Mouse (Mus musculus): Measurements from ENCODE around the gene Xlr4a. TPM values are rescaled to one million over a fixed set of nuclear protein-coding genes. Genes with fewer than 3 reads are reported as not detected.
"Not testable (repeated sequence)": the region's sequence is repeated elsewhere in the genome, so short reads cannot be mapped to it uniquely, and the experiment has no call there.

Xlr4a gene
- total RNA-seq (2021), result 1 to 10 TPM in 1 of 2 experiments, under 1 TPM in 1; 0.59 to 1.7 TPM

- DNase-seq (ENCODE audit: low spot score in 2 of 2), result not testable (repeated sequence)
Observed at GRCm38 (mm10) chrX:73082267-73083055, at the start of gene Xlr4a. Gene Xlr4a, minus strand, starts transcription at chrX:73082478.

DNA sequence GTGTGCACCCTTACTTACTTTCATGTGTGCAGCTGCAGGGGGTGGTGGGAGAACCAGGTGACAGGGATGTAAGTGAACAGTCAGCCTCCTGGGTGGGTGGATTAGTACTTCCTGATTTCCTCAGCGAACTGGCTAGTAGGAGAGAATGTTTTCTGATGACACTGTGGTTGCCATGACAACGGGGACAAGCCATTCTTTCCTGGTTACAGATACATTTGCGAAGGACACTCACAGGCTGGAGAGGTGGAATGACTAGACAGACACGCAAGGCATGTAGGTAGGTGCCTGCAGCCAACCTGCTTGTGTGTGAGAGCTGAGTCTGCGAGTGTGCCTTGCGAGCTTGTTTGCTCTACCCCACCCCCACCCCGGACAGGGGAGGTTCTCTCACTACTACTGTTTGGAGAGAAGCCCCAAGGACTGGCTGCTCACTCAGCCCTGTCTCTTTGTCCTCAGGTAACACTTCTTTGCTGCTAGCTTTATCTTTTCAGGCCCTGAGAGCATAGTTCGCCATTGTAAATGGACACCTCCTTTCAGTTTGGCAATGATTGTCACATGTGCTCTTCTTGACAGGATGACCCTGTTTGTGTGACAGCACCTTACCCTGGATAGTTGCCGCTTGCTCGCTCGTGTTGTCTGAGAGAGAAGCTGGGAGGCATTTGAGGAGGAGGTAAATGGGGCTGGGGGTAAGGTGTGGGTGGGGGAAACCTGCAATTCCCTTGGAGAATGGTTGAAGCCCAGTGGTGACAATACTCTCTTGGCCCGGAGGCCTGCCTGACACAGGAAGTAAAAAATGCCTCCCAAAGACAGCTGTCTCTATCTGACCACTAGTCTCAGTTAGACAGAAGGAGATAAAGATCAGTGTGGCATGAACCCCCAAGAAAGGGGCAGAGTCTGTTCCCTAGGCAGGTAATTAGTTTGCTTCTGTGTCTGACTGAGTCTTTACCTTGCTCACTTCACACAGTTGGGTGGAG, 40.9 kb upstream of the Xlr4a start:
- intact Hi-C loops (cut with DNase I); DNase-seq (ENCODE audit: low spot score in 2 of 2): not testable (repeated sequence)

More at GRCm38 (mm10) chrX:73082267-73083055, at the start of gene Xlr4a:
- intact Hi-C loops (cut with DNase I), result not testable (repeated sequence)

- intact Hi-C loops (cut with DNase I); DNase-seq (ENCODE audit: low spot score in 2 of 2): not testable (repeated sequence)
Observed at GRCm38 (mm10) chrX:73116747-73117146, 34.5 kb upstream of the Xlr4a start, which contains the start of gene Gm14685. Gene Gm14685, plus strand, starts transcription at chrX:73117047.

DNA sequence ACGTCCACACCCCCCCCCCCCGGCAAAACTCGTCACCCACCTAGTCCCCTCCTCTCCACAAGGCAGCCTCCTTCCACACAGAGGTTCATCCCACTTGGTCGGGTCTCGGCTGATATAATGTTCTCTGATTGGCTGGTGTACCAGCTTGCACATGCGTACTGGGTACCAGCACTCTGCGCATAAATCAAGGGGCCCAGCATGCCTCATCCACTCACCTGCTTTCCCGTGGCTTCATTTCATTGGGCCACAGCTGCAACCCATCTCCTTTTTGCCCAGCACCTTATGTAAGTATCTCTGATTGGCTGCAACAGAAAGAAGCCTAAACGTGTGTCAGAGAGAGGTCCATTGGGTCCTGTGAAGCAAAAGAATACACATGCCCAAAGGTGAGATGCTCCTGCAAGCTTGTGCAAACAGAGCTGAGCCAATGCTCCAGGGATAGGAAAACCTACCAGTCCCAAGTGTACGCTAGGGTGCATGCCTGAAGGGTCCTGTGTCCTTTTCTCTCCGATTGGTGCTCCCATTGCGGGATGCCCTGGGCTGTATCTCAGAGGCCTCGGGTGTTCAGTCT, 14.7 kb upstream of the Xlr4a start, which contains the start of gene Xlr3a:
Xlr3a (minus strand) TSS at position 155 of the 568 bp plus-strand sequence.
- intact Hi-C loops (cut with DNase I), result not testable (repeated sequence)
- peak in 1 of 2 experiments; percentile 7 for DNase-seq (ENCODE audit: low spot score in 2 of 2)

DNA sequence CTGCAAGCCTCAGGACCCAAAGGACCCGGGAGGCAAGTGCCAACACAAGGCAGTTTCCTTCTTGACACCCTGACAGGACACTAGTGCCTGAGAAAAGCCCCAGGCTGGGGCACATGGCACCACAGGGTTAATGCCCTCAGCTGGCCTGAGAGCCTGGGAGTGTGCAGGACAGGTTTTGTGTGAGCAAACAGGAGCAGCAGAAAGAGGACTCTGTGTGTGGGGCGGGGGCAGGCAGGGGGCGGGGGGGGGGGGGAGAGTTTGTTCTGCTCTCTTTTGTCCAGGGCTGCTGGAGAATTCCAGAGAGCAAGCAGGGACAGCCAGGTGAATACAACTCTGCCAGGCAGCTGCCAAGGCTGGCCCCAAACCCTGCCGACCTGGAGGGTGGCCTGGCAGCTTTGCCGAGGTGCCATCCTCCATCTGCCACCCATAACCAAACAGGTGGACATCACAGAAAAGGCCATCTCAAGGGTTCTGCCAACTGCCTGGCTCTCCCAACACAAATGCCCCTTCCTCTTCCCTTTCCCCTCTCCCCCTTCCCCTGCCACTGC, 15.4 kb downstream of the Xlr4a start:
- intact Hi-C loops (cut with DNase I); DNase-seq (ENCODE audit: low spot score in 2 of 2): not testable (repeated sequence)

- no peak for DNase-seq (ENCODE audit: low spot score in 2 of 2)
- intact Hi-C loops (cut with DNase I), result no loop called here
Observed at GRCm38 (mm10) chrX:73064415-73064793, 17.9 kb downstream of the Xlr4a start, which contains the start of gene Pnma3. Gene Pnma3, plus strand, starts transcription at chrX:73064787.

DNA sequence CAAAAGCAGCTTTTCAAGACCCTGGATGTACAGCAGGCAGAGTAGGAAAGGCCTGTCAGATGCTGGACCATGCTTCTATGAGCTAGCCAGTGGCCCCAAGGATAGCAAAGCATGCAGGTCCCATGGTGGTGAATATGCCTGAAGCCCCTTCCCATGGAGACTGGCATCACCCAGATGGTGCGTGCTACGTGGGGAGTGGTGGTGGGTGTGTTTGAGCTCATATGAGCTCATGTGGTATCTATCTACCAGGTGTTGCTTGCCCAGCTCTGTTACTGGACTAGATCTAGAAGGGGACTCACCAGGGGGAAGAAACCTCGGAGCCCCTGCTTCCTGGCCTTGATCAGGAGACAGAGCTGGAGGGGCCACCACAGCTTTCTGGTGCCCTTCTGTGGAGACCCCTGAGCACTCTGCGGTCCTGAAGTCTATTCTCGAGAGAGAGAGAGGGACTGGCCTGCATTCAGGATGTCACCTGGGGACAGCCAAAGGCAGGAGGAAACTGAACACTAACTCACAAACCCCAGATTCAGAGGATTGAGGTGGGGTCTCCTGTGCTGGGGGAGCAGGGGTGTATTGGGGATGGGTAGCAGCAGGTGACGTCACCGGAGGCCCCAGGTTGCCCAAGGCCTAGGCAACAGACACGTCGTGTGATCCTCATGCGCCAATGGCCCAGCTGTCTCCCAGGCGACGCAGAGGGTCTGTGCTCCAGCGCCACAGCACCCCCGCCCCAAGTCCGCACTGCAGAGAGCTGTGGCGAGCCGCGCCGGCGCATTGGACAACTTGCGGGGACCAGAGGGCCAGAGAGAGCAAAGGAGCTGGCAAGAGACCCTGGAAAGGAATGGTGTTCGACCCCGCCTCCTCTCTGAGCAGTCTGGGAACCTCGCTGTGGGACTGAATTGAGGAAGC, 18.5 kb downstream of the Xlr4a start:
- peak; percentile 12 to 33 for DNase-seq (ENCODE audit: low spot score in 2 of 2)
- intact Hi-C loops (cut with DNase I), result no loop called here

- no peak for DNase-seq (ENCODE audit: low spot score in 2 of 2)
- intact Hi-C loops (cut with DNase I), result no loop called here
Observed at GRCm38 (mm10) chrX:73062323-73062722, 20.0 kb downstream of the Xlr4a start.

GRCm38 (mm10) chrX:73061528-73061927, 20.8 kb downstream of the Xlr4a start:
- intact Hi-C loops (cut with DNase I), result no loop called here
- no peak for DNase-seq (ENCODE audit: low spot score in 2 of 2)

DNA sequence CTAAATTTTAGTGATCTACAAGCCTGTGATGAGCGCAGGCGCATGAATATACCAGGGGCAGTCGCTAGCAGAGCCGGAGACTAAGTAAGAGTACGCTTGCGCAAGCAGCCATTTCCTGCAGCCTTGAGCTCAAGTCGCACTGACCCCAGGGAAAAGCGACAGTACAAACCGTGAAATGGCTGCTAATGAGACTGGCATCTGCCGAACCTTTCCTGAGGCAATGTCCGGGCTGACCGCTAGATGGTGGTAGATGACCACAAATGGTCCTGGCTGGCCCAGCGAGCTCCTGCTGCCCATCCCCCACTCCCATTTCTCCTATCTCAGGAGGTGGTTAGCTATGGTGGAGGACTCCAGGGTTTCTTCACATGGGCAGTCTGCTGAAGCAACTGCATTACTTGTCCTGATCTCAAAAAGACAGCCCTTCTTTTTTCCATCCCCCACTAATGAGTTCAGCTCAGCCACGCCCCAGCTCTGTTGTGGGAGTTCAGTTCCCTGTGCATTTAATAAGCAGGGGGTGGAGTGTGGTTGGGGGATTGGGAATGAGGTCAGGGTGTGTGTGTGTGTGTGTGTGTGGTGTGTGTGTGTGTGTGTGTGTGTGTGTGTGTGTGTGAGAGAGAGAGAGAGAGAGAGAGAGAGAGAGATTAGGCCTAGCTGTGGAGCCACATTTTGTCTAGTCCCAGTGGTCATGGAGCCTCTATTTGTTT, 28.3 kb downstream of the Xlr4a start:
- peak; percentile 86 to 92 for DNase-seq (ENCODE audit: low spot score in 2 of 2)
- intact Hi-C loops (cut with DNase I), result no loop called here

GRCm38 (mm10) chrX:73039666-73040065, 42.6 kb downstream of the Xlr4a start:
- DNase-seq (ENCODE audit: low spot score in 2 of 2), result no peak
- intact Hi-C loops (cut with DNase I), result no loop called here

DNA sequence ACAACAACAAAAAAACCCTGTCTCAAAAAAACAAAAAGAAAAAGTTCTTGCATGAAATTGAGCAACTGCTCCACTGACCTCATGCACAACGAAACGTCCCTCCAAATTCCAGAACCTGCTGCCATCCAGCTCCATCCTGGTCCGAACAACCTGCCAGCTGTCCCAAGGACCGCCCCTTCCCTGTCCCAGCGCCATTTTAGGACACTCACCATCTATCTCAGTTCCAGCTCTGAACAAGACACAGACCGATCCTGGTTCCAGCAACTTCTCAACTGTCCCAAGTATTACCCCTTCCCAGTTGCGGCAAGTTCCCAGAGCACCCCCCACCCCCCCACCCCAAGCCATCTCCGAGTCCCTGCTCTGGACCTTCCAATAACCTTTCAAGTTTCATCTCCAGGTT, 43.4 kb downstream of the Xlr4a start:
- intact Hi-C loops (cut with DNase I), result no loop called here
- no peak for DNase-seq (ENCODE audit: low spot score in 2 of 2)

GRCm38 (mm10) chrX:73037003-73037402, 45.3 kb downstream of the Xlr4a start, which contains the start of gene Pnma5:
Gene Pnma5, minus strand, starts transcription at chrX:73037103.
- DNase-seq (ENCODE audit: low spot score in 2 of 2), result no peak
- intact Hi-C loops (cut with DNase I), result no loop called here

Other genes with a start within 250 kb of the Xlr4a start
- 10 to 100 TPM; 49.5 to 52.0 TPM for gene Cetn2, start 164.1 kb downstream of the Xlr4a start, total RNA-seq (2021)
- gene Nsdhl, start 163.9 kb downstream of the Xlr4a start, total RNA-seq (2021), result 10 to 100 TPM; 23.2 to 27.3 TPM
- under 1 TPM; 0.54 to 0.63 TPM for gene Zfp185, start 95.1 kb downstream of the Xlr4a start, total RNA-seq (2021)
- under 1 TPM; 0.30 to 0.48 TPM for gene Pnma5, start 45.4 kb downstream of the Xlr4a start, total RNA-seq (2021)
- gene Pnma3, start 17.7 kb downstream of the Xlr4a start, total RNA-seq (2021), result 10 to 100 TPM; 13.7 to 16.0 TPM
- 1 to 10 TPM; 2.9 to 4.2 TPM for gene Xlr3a, start 14.6 kb upstream of the Xlr4a start, total RNA-seq (2021)
- gene Gm14685, start 34.6 kb upstream of the Xlr4a start, total RNA-seq (2021), result under 1 TPM in 1 of 2 experiments, not detected in 1; 0.70 TPM
- gene Xlr5b, start 66.3 kb upstream of the Xlr4a start, total RNA-seq (2021), result not detected
- gene DXBay18, start 67.0 kb upstream of the Xlr4a start, total RNA-seq (2021), result 1 to 10 TPM; 1.2 TPM
- gene Spin2d, start 94.5 kb upstream of the Xlr4a start, total RNA-seq (2021), result not detected
- gene Xlr3b, start 109.7 kb upstream of the Xlr4a start, total RNA-seq (2021), result 10 to 100 TPM in 1 of 2 experiments, 1 to 10 TPM in 1; 2.3 to 10.1 TPM
- gene Xlr4b, start 131.9 kb upstream of the Xlr4a start, total RNA-seq (2021), result 1 to 10 TPM in 1 of 2 experiments, under 1 TPM in 1; 0.27 to 1.3 TPM
- 10 to 100 TPM; 14.9 to 17.3 TPM for gene F8a, start 145.8 kb upstream of the Xlr4a start, total RNA-seq (2021)
- gene Xlr4c, start 160.7 kb upstream of the Xlr4a start, total RNA-seq (2021), result not detected
- gene Xlr3c, start 182.9 kb upstream of the Xlr4a start, total RNA-seq (2021), result not detected
- not detected for gene Xlr5a, start 210.5 kb upstream of the Xlr4a start, total RNA-seq (2021)
- gene Xlr5c, start 210.5 kb upstream of the Xlr4a start, total RNA-seq (2021), result not detected

Measured in left cerebral cortex, postnatal 36 days (tissue).